Mouse (Mus musculus): ENCODE data around the gene Adcy6. TPM values are rescaled to one million over a fixed set of nuclear protein-coding genes. Genes with fewer than 3 reads are reported as not detected.

Gene Adcy6
- polyA plus RNA-seq, 1 experiment from 2014 or later = 18.9 TPM

DNA sequence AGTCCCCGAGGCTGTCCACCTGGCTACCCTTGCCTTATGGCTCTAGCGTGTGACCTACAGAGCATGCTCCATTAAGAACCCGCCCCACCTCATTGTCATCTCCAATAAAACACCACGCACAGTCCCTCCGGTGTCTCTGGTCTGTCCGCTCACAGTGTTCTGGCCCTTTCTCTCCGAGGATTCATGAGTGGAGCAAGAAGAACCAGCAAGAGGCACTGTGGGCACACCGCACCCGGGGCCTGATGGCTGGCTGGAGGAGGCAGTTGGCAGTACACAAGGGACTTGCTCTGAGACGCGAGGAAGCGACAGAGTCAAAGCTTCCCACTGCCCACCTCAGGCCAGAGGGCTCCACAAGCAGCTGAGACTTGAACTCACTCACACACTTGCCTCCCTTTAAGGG, 34.5 kb upstream of the Adcy6 start:
- no peak overlapping the region for H3K4me2 ChIP-seq (ENCODE audit: low read depth, severe bottlenecking)
- no peak for ATAC-seq (ENCODE audit: insufficient number of reproducible peaks, low FRiP score, low TSS enrichment, low read depth)
- H3K4me1 ChIP-seq (ENCODE audit: control insufficient read depth, insufficient read depth, low read length) = no peaks in the 10 kb centered on the region
- H3K27me3 ChIP-seq (ENCODE audit: control insufficient read depth, insufficient read depth, low read length) = no peaks in the 10 kb centered on the region
- DNase-seq (ENCODE audit: low spot score) = no peak
- no peak overlapping the region for H3K9ac ChIP-seq (ENCODE audit: low read length)
- no peaks in the 10 kb centered on the region for H3K9me3 ChIP-seq (ENCODE audit: control insufficient read depth, low read length)
- 88% methylated on average over 12 of the region's 12 CpGs for WGBS
- H3K36me3 ChIP-seq (ENCODE audit: control insufficient read depth, insufficient read depth, low read length) = peaks cover 27% of the 10 kb centered on the region
- no peak overlapping the region for H3K27ac ChIP-seq (replicated peaks; ENCODE audit: low read depth, low read length)
- H3K4me3 ChIP-seq (ENCODE audit: low read depth, low read length) = no peak overlapping the region

DNA sequence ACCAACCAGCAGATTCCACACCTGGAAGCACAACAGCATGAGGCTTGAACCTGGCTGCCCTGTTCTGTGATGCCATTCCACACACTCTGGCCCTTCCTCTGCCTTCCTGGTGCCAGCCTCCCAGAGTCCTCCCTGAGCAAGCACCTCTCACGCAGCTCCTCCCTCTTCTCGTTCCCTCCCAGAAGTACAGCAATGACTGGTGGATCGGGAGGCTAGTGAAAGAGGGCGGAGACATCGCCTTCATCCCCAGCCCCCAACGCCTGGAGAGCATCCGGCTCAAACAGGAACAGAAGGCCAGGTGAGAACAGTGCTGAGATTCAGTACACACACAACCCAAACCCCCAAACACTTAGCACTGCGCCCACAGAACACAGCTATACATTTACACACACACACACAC, 30.3 kb upstream of the Adcy6 start:
- peaks cover 13% of the 10 kb centered on the region for H3K27me3 ChIP-seq (ENCODE audit: control insufficient read depth, insufficient read depth, low read length)
- ATAC-seq (ENCODE audit: insufficient number of reproducible peaks, low FRiP score, low TSS enrichment, low read depth) (no peak), DNase-seq (ENCODE audit: low spot score) (peak; percentile 50)
- H3K4me2 ChIP-seq (ENCODE audit: low read depth, severe bottlenecking) = peak overlapping the region; percentile 12; the same call in 1 of the 2 replicates
- peaks cover 7% of the 10 kb centered on the region; the same call in 1 of the 2 replicates for H3K4me1 ChIP-seq (ENCODE audit: control insufficient read depth, insufficient read depth, low read length)
- H3K4me3 ChIP-seq (ENCODE audit: low read depth, low read length) = no peak overlapping the region
- H3K36me3 ChIP-seq (ENCODE audit: control insufficient read depth, insufficient read depth, low read length) = peaks cover 5% of the 10 kb centered on the region; the same call in 1 of the 2 replicates
- no peak overlapping the region for H3K27ac ChIP-seq (replicated peaks; ENCODE audit: low read depth, low read length)
- 0 out of 2 replicates have a peak overlapping the region, but pooled peaks have one; percentile 17 for H3K9ac ChIP-seq (ENCODE audit: low read length)
- WGBS = 15% methylated on average over 8 of the region's 8 CpGs
- H3K9me3 ChIP-seq (ENCODE audit: control insufficient read depth, low read length) = no peaks in the 10 kb centered on the region

DNA sequence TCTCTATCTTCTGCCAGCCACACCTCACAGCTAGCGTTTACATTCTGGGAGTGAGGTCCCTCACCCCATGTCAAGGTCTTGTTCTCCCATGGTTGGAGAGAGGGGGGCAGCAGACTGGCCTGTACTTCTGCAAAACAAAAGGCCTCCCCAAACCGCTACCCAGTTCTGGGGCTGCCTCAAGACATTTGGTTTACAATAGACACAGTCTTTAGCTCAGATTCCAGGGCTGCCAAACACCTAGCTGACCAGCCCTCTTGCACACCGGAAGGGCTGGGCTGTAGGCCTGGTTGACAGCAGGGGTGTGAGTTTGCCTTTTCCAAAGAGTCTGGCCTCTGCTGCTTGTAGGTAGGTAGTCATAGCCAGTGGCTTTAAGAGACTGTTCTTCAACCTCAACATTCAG, 27.3 kb upstream of the Adcy6 start:
- no peak overlapping the region for H3K27ac ChIP-seq (replicated peaks; ENCODE audit: low read depth, low read length)
- no peak overlapping the region for H3K4me2 ChIP-seq (ENCODE audit: low read depth, severe bottlenecking)
- H3K4me1 ChIP-seq (ENCODE audit: control insufficient read depth, insufficient read depth, low read length) = peaks cover 26% of the 10 kb centered on the region
- H3K4me3 ChIP-seq (ENCODE audit: low read depth, low read length) = no peak overlapping the region
- no peak overlapping the region for H3K9ac ChIP-seq (ENCODE audit: low read length)
- WGBS = 42% methylated on average over 3 of the region's 3 CpGs
- no peaks in the 10 kb centered on the region for H3K9me3 ChIP-seq (ENCODE audit: control insufficient read depth, low read length)
- no peak for DNase-seq (ENCODE audit: low spot score)
- peaks cover 32% of the 10 kb centered on the region for H3K27me3 ChIP-seq (ENCODE audit: control insufficient read depth, insufficient read depth, low read length)
- H3K36me3 ChIP-seq (ENCODE audit: control insufficient read depth, insufficient read depth, low read length) = no peaks in the 10 kb centered on the region
- no peak for ATAC-seq (ENCODE audit: insufficient number of reproducible peaks, low FRiP score, low TSS enrichment, low read depth)

DNA sequence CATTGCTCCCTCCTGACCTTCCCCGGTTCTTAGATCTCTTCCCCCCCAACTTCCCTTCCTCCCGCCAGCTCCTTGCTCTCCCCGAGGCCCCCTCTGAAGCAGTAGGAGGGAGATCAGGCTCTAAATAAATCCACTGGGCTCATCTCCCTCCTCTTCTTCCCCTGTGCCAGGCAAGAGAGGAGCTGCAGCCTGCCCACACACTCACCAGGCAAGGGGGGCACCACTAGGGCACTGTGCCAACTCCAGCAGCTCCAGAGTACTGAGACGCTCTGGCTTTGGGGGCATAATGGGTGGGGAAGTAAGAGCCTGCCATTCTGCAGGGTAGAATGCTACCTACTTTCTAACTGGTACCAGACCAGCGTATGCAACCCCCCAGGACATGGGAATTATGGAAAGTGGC, 26.6 kb upstream of the Adcy6 start:
- H3K27ac ChIP-seq (replicated peaks; ENCODE audit: low read depth, low read length) = no peak overlapping the region
- H3K27me3 ChIP-seq (ENCODE audit: control insufficient read depth, insufficient read depth, low read length) = peaks cover 34% of the 10 kb centered on the region
- no peak for ATAC-seq (ENCODE audit: insufficient number of reproducible peaks, low FRiP score, low TSS enrichment, low read depth)
- no peak overlapping the region for H3K4me2 ChIP-seq (ENCODE audit: low read depth, severe bottlenecking)
- no peaks in the 10 kb centered on the region for H3K9me3 ChIP-seq (ENCODE audit: control insufficient read depth, low read length)
- no peak for DNase-seq (ENCODE audit: low spot score)
- H3K36me3 ChIP-seq (ENCODE audit: control insufficient read depth, insufficient read depth, low read length) = no peaks in the 10 kb centered on the region
- no peak overlapping the region for H3K9ac ChIP-seq (ENCODE audit: low read length)
- H3K4me3 ChIP-seq (ENCODE audit: low read depth, low read length) = no peak overlapping the region
- 56% methylated on average over 5 of the region's 5 CpGs for WGBS
- peaks cover 26% of the 10 kb centered on the region for H3K4me1 ChIP-seq (ENCODE audit: control insufficient read depth, insufficient read depth, low read length)

DNA sequence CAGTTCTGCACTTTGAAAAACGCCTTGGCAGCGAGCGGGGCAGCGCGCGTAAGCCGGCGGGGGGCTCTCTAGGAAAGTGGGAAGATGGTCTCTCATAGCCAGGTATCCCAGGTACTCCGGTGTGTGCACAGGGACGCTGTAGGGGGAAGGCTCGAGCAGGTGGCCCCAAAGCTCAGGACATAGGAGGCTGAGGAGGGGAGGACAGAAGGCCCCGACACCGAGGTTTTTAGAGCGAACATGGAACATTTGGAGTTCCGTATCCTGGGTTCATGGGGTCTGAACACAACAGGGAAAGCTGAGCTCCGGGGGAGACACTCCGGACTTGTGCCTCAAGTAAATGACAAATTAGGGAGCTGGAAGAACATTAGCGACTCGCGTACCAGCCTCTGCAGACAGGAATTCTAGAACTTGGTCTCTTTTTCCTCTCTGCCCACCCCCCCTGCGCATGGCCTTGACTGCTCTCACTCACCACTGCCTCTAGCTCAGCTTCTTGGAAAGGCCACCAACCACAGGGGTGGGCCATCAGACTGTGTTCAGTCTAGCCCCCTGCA, 25.5 kb upstream of the Adcy6 start:
- H3K9me3 ChIP-seq (ENCODE audit: control insufficient read depth, low read length) = no peaks in the 10 kb centered on the region
- H3K27me3 ChIP-seq (ENCODE audit: control insufficient read depth, insufficient read depth, low read length) = peaks cover 44% of the 10 kb centered on the region
- peak overlapping the region; percentile 82 for H3K9ac ChIP-seq (ENCODE audit: low read length)
- H3K4me3 ChIP-seq (ENCODE audit: low read depth, low read length) = peak overlapping the region; percentile 72
- peak; percentile 49 for DNase-seq (ENCODE audit: low spot score)
- H3K36me3 ChIP-seq (ENCODE audit: control insufficient read depth, insufficient read depth, low read length) = no peaks in the 10 kb centered on the region
- WGBS = under 1% methylated on average over 21 of the region's 21 CpGs
- no peak for ATAC-seq (ENCODE audit: insufficient number of reproducible peaks, low FRiP score, low TSS enrichment, low read depth)
- H3K4me1 ChIP-seq (ENCODE audit: control insufficient read depth, insufficient read depth, low read length) = peaks cover 26% of the 10 kb centered on the region
- no peak overlapping the region for H3K27ac ChIP-seq (replicated peaks; ENCODE audit: low read depth, low read length)
- H3K4me2 ChIP-seq (ENCODE audit: low read depth, severe bottlenecking) = peak overlapping the region; percentile 99

DNA sequence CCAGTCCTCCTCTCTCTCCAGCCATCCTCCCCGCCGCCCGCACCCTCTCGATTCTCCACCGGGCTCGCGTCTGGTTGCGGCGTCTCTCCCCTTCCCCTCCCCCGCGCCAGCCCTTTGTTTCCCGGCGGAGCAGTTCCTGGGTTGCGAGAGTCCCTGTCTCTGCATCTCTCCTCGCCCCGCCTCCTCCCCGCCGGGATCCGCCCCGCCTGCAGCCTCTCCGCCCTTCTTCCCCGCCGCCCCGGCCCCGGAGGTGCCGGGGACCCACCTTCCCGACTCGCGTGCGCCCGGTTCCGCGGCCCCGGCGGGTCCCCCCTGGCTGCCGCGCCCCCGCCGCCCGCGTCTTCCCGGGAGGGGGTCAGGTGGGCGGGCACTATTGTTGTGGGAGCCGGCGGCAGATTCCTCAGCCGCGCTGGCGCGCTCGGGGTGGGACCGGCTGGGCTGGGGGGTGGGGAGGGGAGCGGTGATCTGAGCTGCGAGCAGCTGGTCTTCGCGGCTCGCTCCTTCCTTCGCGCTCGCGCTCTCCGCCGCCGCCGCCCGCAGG, 24.7 kb upstream of the Adcy6 start:
- DNase-seq (ENCODE audit: low spot score) (peak; percentile 86), ATAC-seq (ENCODE audit: insufficient number of reproducible peaks, low FRiP score, low TSS enrichment, low read depth) (peak; percentile 44; the same call in 1 of the 2 replicates)
- peak overlapping the region; percentile 82 for H3K9ac ChIP-seq (ENCODE audit: low read length)
- peaks cover 26% of the 10 kb centered on the region for H3K4me1 ChIP-seq (ENCODE audit: control insufficient read depth, insufficient read depth, low read length)
- H3K36me3 ChIP-seq (ENCODE audit: control insufficient read depth, insufficient read depth, low read length) = no peaks in the 10 kb centered on the region
- 1% methylated on average over 64 of the region's 65 CpGs for WGBS
- peak overlapping the region; percentile 99 for H3K4me2 ChIP-seq (ENCODE audit: low read depth, severe bottlenecking)
- no peaks in the 10 kb centered on the region for H3K9me3 ChIP-seq (ENCODE audit: control insufficient read depth, low read length)
- H3K27me3 ChIP-seq (ENCODE audit: control insufficient read depth, insufficient read depth, low read length) = peaks cover 49% of the 10 kb centered on the region
- peak overlapping the region; percentile 72 for H3K4me3 ChIP-seq (ENCODE audit: low read depth, low read length)
- H3K27ac ChIP-seq (replicated peaks; ENCODE audit: low read depth, low read length) = peak overlapping the region; percentile 47; the same call in 1 of the 2 replicates

GRCm38 (mm10) chr15:98633822-98634470, 24.1 kb upstream of the Adcy6 start:
- H3K27ac ChIP-seq (replicated peaks; ENCODE audit: low read depth, low read length) = no peak overlapping the region
- WGBS = under 1% methylated on average over 24 of the region's 25 CpGs
- H3K9ac ChIP-seq (ENCODE audit: low read length) = peak overlapping the region; percentile 82
- peak; percentile 53 for DNase-seq (ENCODE audit: low spot score)
- H3K4me1 ChIP-seq (ENCODE audit: control insufficient read depth, insufficient read depth, low read length) = peaks cover 30% of the 10 kb centered on the region
- peaks cover 49% of the 10 kb centered on the region for H3K27me3 ChIP-seq (ENCODE audit: control insufficient read depth, insufficient read depth, low read length)
- no peak for ATAC-seq (ENCODE audit: insufficient number of reproducible peaks, low FRiP score, low TSS enrichment, low read depth)
- H3K4me3 ChIP-seq (ENCODE audit: low read depth, low read length) = peak overlapping the region; percentile 72
- H3K4me2 ChIP-seq (ENCODE audit: low read depth, severe bottlenecking) = peak overlapping the region; percentile 99
- no peaks in the 10 kb centered on the region for H3K36me3 ChIP-seq (ENCODE audit: control insufficient read depth, insufficient read depth, low read length)
- H3K9me3 ChIP-seq (ENCODE audit: control insufficient read depth, low read length) = no peaks in the 10 kb centered on the region

GRCm38 (mm10) chr15:98632921-98633320, 23.0 kb upstream of the Adcy6 start:
- no peak for DNase-seq (ENCODE audit: low spot score)
- Histone ChIP-seq H3K9me3 (ENCODE audit: control insufficient read depth, low read length) (no peaks in the 10 kb centered on the region), H3K4me2 (ENCODE audit: low read depth, severe bottlenecking) (peak overlapping the region; percentile 99), H3K4me1 (ENCODE audit: control insufficient read depth, insufficient read depth, low read length) (peaks cover 36% of the 10 kb centered on the region), H3K36me3 (ENCODE audit: control insufficient read depth, insufficient read depth, low read length) (no peaks in the 10 kb centered on the region), H3K4me3 (ENCODE audit: low read depth, low read length) (peak overlapping the region; percentile 43), H3K27ac (replicated peaks; ENCODE audit: low read depth, low read length) (0 out of 2 replicates have a peak overlapping the region, but pooled peaks have one; percentile 21), H3K27me3 (ENCODE audit: control insufficient read depth, insufficient read depth, low read length) (peaks cover 49% of the 10 kb centered on the region), H3K9ac (ENCODE audit: low read length) (peak overlapping the region; percentile 56; the same call in 1 of the 2 replicates)
- 1% methylated on average over 4 of the region's 4 CpGs for WGBS
- ATAC-seq (ENCODE audit: insufficient number of reproducible peaks, low FRiP score, low TSS enrichment, low read depth) = no peak

Measured in limb, embryonic 11.5 days (tissue).